Mouse (Mus musculus) testis, adult 2 months (tissue): ENCODE results near the gene Rogdi.

ENCODE experiments used
- CTCF ChIP-seq: fragments of 200-500 bp; IDR thresholded peaks from 2 replicates; pipeline ENCODE4 v1.5.1; 2012; ENCODE audit warnings: low read depth, mild to moderate bottlenecking, inconsistent platforms, low read length, moderate library complexity; ENCODE audit not compliant: control insufficient read depth, insufficient read depth, insufficient replicate concordance
- POLR2A ChIP-seq: fragments of 200-500 bp; IDR thresholded peaks from 2 replicates; pipeline ENCODE4 v1.6.1; 2012; ENCODE audit warnings: low read depth, mild to moderate bottlenecking, inconsistent platforms, low read length, moderate library complexity; ENCODE audit not compliant: control insufficient read depth

GRCm38 (mm10) chr16:4979755-4980380 lies 33.5 kb downstream of the Rogdi start:
- TF ChIP-seq POLR2A = no peak
- TF ChIP-seq CTCF = peak; percentile 36; the same call in 1 of the 2 replicates
